Mouse (Mus musculus): ENCODE results near the gene Aicda.

The Aicda gene

DNA sequence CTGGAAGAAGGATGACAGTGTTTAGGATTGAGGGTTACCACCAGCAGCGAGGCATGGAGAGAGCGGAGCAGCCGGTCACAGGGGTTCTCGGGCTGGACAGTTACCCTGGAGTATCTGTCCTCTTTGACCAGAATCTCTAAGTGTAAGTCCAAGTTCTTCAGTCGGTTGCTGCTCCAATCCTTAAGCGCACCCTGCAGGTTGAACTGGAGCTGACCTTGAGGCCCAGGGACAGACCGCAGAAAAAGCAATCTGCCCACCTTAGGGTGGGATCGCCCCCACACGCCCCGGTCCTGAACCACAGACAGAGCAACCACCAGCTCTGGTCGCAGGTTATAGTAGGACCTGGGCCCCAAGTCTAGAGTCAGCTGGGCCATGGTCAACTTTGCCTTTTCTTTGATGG, 53.1 kb downstream of the Aicda start:
- TF ChIP-seq GATA4 (IDR thresholded peaks at IDR 0.05; ENCODE audit: insufficient replicate concordance, low read length) = no peak

DNA sequence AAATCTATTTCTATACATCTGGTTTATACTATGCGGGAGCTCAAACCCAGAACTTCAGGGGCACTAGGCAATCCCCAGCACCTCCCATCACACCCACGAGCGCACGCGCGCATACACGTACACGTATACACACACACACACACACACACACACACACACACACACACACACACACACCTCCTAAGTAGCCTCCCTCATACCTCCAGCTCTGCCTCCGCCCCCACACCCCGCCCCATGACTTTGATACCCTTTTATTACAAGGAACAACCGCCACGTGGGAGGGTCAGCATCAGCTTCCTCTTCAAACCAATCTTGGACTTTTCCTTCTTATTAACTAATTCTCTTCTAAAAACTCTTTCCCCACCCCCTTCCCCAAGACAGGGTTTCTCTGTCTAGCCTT, 54.1 kb downstream of the Aicda start:
- no peak for TF ChIP-seq GATA4 (IDR thresholded peaks at IDR 0.05; ENCODE audit: insufficient replicate concordance, low read length)

DNA sequence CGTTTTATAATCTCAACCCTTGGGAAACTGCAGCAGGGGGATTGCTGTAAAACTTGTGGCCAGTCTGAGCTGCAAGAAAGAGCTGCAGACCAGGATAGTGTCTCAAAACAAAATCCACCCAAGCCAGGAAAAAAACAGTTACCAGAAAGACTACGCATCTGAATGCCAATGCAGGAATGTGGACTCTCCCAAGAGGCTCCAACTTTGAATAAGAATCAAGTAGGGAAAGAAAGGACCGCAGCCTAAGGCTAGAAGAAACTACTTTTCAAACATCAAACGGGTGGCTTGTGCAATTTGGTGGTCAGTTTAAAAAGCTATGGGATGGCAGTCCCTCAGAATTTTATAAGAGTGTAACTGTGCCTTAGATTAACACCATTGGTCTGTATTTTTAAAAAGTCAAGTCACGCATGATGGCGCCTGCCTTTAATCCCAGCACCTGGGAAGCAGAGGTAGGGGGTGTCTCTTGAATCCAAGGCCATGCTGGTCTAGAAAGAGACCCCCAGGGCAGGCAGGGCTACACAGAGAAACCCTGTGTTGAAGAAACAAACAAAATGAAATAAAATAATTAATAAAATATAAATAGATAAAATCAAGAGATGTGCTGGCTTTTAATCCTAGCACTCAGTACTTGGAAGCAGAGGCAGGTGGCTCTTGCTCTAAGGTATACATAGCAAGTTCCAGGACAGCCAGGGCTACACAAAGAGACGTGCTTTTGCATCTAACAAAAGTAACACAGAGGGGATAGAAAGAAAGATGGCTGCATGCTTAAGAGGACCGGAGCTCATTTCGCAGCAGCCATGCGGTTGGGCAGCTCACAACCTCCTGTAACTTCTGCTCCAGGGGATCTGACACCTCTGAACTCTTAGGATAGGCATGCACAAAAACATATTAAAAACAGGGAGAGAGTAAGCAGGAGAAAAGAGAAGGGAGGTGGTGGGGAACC, 55.1 kb downstream of the Aicda start:
- TF ChIP-seq GATA4 (IDR thresholded peaks at IDR 0.05; ENCODE audit: insufficient replicate concordance, low read length) = no peak

DNA sequence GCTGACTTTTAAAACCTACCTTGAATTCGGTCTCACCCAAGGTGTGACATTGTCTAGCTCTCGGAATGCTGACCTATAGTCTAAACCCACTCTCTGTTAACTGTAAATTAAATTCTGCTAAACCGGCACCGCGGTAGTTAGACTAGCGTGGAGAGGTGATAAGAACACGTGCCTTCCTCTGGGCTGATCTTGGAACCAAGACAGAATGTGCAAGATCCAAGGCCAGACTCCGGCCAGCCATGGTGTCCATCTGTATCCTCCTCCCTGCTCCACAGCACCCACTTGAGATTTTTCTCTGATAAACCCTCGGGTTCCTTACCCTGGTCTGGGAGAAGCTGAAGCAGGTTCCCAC, 55.8 kb downstream of the Aicda start:
- TF ChIP-seq GATA4 (IDR thresholded peaks at IDR 0.05; ENCODE audit: insufficient replicate concordance, low read length) = no peak

DNA sequence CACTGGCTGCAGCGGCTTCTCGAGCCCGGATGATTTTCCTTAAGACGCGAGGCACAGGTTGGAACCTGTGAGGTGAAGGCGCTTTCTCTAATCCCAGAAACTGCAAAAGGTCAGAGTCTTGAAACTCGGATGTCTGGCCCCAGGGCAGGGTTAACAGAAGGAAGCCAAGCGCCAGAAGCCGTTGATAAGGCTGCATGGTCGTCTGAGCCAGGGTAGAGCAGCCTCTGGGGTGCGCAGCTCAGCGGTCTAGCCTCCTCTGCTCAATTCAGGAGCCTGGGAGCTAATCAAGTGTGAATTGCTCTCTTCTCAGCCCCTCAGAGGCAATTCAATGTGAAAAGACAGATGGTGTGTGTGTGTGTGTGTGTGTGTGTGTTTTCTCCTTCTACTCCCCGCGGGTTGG, 56.2 kb downstream of the Aicda start, which contains the start of gene Gdf3:
Gene Gdf3 (minus strand): TSS at position 317 of the 400 bp plus-strand sequence.
- no peak for TF ChIP-seq GATA4 (IDR thresholded peaks at IDR 0.05; ENCODE audit: insufficient replicate concordance, low read length)

DNA sequence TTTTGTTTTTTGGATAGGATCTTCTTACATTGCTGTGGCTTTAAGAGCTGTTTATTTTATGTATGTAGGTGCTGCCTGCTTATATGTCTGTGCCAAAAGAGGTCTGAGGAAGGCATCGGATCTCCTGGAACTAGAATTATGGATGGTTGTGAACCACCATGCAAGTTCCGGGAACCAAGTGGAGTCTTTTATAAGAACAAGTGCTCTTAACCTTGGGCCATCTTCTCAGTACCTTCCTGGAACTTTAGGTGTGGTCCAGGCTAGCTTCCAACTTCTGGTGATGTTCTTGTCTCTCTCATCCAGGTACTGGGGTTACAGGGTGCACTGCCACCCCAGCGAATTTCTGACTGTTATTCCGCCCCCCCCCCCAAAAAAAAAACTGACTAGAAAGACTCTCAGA, 58.8 kb downstream of the Aicda start:
- no peak for TF ChIP-seq GATA4 (IDR thresholded peaks at IDR 0.05; ENCODE audit: insufficient replicate concordance, low read length)

All from liver, adult (tissue).